Mouse (Mus musculus) heart, postnatal 0 days (tissue): ENCODE data around the gene Foxf1. TPM values are rescaled to one million over a fixed set of nuclear protein-coding genes. Genes with fewer than 3 reads are reported as not detected.

ENCODE experiments used
- ATAC-seq: fragments of 200-750 bp; cut with Nextera tagmentation; 2 replicates; pipeline ENCODE4 v1.8.0; 2017; ENCODE audit warnings: low read depth, moderate number of reproducible peaks, moderate library complexity; ENCODE audit not compliant: insufficient read depth
- DNase-seq: peaks from one replicate; pipeline ENCODE4 v3.0.0-alpha.2; 2016; ENCODE audit warnings: low spot score
- H3K27ac ChIP-seq: fragments of 300-500 bp; sonication (generic); 2 replicates; pipeline ENCODE4 v1.5.1; 2014; ENCODE audit warnings: low read depth, mild to moderate bottlenecking
- H3K27me3 ChIP-seq: fragments of 300-500 bp; sonication (generic); 2 replicates; pipeline ENCODE4 v1.6.1; 2014; ENCODE audit warnings: low read length, mixed read lengths; ENCODE audit not compliant: control insufficient read depth, insufficient read depth
- H3K36me3 ChIP-seq: fragments of 300-500 bp; sonication (generic); replicated peaks from 2 replicates; pipeline ENCODE4 v1.6.1; 2014; ENCODE audit warnings: low read length, mixed read lengths; ENCODE audit not compliant: control insufficient read depth, insufficient read depth
- H3K4me1 ChIP-seq: fragments of 300-500 bp; sonication (generic); 2 replicates; pipeline ENCODE4 v1.6.1; 2014; ENCODE audit warnings: antibody characterized with exemption; ENCODE audit not compliant: control insufficient read depth, insufficient read depth
- H3K4me2 ChIP-seq: fragments of 300-500 bp; sonication (generic); 2 replicates; pipeline ENCODE4 v1.6.1; 2014; ENCODE audit warnings: low read depth, mild to moderate bottlenecking, low read length, moderate library complexity
- H3K4me3 ChIP-seq: fragments of 300-500 bp; sonication (generic); 2 replicates; pipeline ENCODE4 v1.5.1; 2014; ENCODE audit warnings: low read depth, low read length
- H3K9ac ChIP-seq: fragments of 300-500 bp; sonication (generic); replicated peaks from 2 replicates; pipeline ENCODE4 v1.6.1; 2014; ENCODE audit warnings: low read depth, low read length, mixed read lengths
- H3K9me3 ChIP-seq: fragments of 300-500 bp; sonication (generic); replicated peaks from 2 replicates; pipeline ENCODE4 v1.6.1; 2016; ENCODE audit warnings: low read length; ENCODE audit not compliant: control insufficient read depth
- CTCF ChIP-seq: IDR thresholded peaks from 2 replicates; pipeline ENCODE4 v1.5.1; 2016; ENCODE audit warnings: antibody characterized with exemption, control low read depth, low read depth
- EP300 ChIP-seq: IDR thresholded peaks from 2 replicates; pipeline ENCODE4 v1.6.1; 2016; ENCODE audit warnings: antibody characterized with exemption, low read depth
- WGBS: fragments of 180-500 bp; shearing (Covaris S2); extraction: QIAGEN DNeasy Blood & Tissue Kit; methylation state at CpG from one replicate; pipeline ENCODE4 v1.1.7; 2014; 5-methylcytosine and 5-hydroxymethylcytosine counted together
- polyA plus RNA-seq: library from polyadenylated mRNA; unstranded; fragments of >200 nt; fragmentation: Nextera tagmentation; extraction: Ambion mirVana; gene quantifications from 2 replicates; pipeline ENCODE4 v1.2.1, GENCODE M21; 2015
- total RNA-seq: library from RNA; depleted of rRNA; stranded (reverse); fragments of >200 nt; gene quantifications from 2 replicates; pipeline ENCODE4 v1.2.3, GENCODE M21; 2014; ENCODE audit warnings: low replicate concordance

Gene Foxf1
- total and polyA plus RNA-seq, 2 experiments from 2014 or later = 0.23 to 3.1 TPM

DNA sequence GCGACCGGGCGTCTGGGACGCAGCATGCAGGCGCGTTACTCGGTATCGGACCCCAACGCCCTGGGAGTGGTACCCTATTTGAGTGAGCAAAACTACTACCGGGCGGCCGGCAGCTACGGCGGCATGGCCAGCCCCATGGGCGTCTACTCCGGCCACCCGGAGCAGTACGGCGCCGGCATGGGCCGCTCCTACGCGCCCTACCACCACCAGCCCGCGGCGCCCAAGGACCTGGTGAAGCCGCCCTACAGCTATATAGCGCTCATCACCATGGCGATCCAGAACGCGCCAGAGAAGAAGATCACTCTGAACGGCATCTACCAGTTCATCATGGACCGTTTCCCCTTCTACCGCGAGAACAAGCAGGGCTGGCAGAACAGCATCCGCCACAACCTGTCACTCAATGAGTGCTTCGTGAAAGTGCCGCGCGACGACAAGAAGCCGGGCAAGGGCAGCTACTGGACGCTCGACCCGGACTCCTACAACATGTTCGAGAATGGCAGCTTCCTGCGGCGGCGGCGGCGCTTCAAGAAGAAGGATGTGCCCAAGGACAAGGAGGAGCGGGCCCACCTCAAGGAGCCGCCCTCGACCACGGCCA lies 32.5 kb downstream of the Foxf1 start:
- no peak for TF ChIP-seq EP300
- TF ChIP-seq CTCF = no peak
- no peaks in the 10 kb centered on the region for H3K36me3 ChIP-seq
- H3K4me2 ChIP-seq = peak overlapping the region; percentile 65
- H3K9me3 ChIP-seq = no peaks in the 10 kb centered on the region
- DNase-seq (no peak), ATAC-seq (peak; percentile 43; the same call in 1 of the 2 replicates)
- H3K27ac ChIP-seq = peak overlapping the region; percentile 82
- H3K9ac ChIP-seq = peak overlapping the region; percentile 59
- H3K4me1 ChIP-seq = no peaks in the 10 kb centered on the region
- peak overlapping the region; percentile 58 for H3K4me3 ChIP-seq
- WGBS = under 1% methylated on average over 51 of the region's 55 CpGs
- peaks cover 91% of the 10 kb centered on the region for H3K27me3 ChIP-seq

DNA sequence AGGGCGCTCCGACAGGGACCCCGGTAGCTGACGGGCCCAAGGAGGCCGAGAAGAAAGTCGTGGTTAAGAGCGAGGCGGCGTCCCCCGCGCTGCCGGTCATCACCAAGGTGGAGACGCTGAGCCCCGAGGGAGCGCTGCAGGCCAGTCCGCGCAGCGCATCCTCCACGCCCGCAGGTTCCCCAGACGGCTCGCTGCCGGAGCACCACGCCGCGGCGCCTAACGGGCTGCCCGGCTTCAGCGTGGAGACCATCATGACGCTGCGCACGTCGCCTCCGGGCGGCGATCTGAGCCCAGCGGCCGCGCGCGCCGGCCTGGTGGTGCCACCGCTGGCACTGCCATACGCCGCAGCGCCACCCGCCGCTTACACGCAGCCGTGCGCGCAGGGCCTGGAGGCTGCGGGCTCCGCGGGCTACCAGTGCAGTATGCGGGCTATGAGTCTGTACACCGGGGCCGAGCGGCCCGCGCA lies 33.0 kb downstream of the Foxf1 start:
- peak overlapping the region; percentile 58 for H3K4me3 ChIP-seq
- peaks cover 95% of the 10 kb centered on the region for H3K27me3 ChIP-seq
- H3K9ac ChIP-seq = peak overlapping the region; percentile 46
- no peaks in the 10 kb centered on the region for H3K9me3 ChIP-seq
- H3K4me2 ChIP-seq = peak overlapping the region; percentile 65
- H3K27ac ChIP-seq = peak overlapping the region; percentile 82
- ATAC-seq (no peak), DNase-seq (no peak)
- no peak for TF ChIP-seq CTCF
- TF ChIP-seq EP300 = no peak
- H3K36me3 ChIP-seq = no peaks in the 10 kb centered on the region
- WGBS = under 1% methylated on average over 55 of the region's 62 CpGs
- H3K4me1 ChIP-seq = no peaks in the 10 kb centered on the region

DNA sequence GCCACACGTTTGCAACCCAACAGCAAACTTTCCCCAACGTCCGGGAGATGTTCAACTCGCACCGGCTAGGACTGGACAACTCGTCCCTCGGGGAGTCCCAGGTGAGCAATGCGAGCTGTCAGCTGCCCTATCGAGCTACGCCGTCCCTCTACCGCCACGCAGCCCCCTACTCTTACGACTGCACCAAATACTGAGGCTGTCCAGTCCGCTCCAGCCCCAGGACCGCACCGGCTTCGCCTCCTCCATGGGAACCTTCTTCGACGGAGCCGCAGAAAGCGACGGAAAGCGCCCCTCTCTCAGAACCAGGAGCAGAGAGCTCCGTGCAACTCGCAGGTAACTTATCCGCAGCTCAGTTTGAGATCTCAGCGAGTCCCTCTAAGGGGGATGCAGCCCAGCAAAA lies 33.7 kb downstream of the Foxf1 start:
- peak overlapping the region; percentile 65 for H3K4me2 ChIP-seq
- no peaks in the 10 kb centered on the region for H3K36me3 ChIP-seq
- WGBS = 2% methylated on average over 28 of the region's 28 CpGs
- H3K27ac ChIP-seq = no peak overlapping the region
- peak overlapping the region; percentile 58 for H3K4me3 ChIP-seq
- TF ChIP-seq EP300 = no peak
- no peak for TF ChIP-seq CTCF
- DNase-seq = no peak
- ATAC-seq = no peak
- H3K9ac ChIP-seq = peak overlapping the region; percentile 46
- H3K27me3 ChIP-seq = peaks cover 95% of the 10 kb centered on the region
- H3K4me1 ChIP-seq = no peaks in the 10 kb centered on the region
- no peaks in the 10 kb centered on the region for H3K9me3 ChIP-seq

DNA sequence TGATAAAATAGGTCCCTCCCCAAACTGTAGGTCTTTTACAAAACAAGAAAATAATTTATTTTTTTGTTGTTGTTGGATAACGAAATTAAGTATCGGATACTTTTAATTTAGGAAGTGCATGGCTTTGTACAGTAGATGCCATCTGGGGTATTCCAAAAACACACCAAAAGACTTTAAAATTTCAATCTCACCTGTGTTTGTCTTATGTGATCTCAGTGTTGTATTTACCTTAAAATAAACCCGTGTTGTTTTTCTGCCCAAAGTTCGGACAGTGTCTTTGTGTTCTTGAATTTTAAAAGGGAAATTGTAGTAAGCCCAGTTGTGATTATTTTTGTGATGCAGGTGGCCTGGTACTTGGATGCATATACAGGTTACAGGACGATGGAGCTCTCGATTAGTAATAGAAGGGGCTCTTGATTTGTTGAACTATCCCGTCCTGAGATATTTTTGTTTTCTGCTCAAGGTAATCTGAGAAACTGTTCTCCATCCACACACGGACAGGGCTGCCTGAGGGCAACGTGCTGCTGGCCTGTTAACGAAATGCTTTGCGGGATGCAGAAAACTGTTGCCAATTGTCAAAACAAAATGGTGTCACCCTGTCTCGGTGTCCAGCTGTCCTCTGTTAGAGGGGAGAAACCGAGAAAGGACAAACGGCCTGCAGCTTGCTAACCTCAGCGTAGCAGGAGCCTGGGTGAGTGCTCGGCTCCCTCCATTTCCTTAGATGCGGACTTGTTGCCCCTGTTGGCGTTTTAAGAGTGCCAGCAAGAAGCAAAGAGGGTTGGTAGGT lies 34.6 kb downstream of the Foxf1 start:
- Histone ChIP-seq H3K4me1 (no peaks in the 10 kb centered on the region), H3K4me2 (peak overlapping the region; percentile 65), H3K27me3 (peaks cover 100% of the 10 kb centered on the region), H3K9me3 (no peaks in the 10 kb centered on the region), H3K27ac (no peak overlapping the region), H3K9ac (0 out of 2 replicates have a peak overlapping the region, but pooled peaks have one; percentile 9), H3K36me3 (no peaks in the 10 kb centered on the region), H3K4me3 (peak overlapping the region; percentile 58)
- TF ChIP-seq EP300 = no peak
- no peak for TF ChIP-seq CTCF
- ATAC-seq = no peak
- WGBS = 14% methylated on average over 18 of the region's 18 CpGs
- DNase-seq = no peak

DNA sequence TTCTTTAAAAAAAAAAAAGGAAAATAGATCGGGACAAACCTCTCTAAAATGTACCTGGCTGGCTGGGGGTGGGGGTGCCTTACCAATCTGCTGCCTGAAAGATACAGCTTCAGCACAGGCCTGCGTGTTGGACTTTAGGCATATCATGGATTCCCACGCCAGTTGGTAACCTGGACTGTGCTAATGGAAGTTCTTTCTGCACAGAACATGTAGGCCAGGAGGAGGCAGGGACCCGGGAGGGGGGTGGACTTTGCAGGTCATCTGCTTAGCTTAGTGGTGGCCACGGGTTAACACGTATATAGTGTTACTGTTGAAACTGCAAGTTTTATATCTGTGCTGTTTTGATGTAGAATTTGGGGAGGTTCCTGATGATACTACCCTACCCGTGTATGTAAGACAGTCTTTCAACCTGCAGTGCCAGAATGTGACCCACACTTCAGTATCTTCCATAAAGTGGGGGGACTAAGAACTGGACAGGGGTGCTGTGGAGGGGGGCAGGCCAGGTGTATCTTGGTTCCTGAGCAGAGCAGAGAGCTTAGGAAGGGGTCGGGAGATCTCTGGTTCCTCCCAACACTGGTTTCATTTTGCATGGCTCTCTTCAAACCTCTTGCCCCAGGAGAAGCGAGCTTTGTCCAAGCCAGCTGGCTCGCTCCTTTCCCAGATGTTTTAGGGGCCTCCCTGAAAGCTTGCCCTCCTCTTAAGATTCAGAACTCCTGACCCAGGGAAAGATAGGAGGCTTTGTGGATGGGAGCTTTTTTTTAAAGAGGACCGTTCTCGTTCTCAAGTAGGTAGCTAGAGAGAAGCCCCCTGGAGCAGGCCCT lies 35.7 kb downstream of the Foxf1 start:
- Histone ChIP-seq H3K9ac (peak overlapping the region; percentile 46), H3K27me3 (peaks cover 100% of the 10 kb centered on the region), H3K36me3 (no peaks in the 10 kb centered on the region), H3K4me3 (peak overlapping the region; percentile 58), H3K4me2 (peak overlapping the region; percentile 65), H3K9me3 (no peaks in the 10 kb centered on the region), H3K4me1 (no peaks in the 10 kb centered on the region), H3K27ac (peak overlapping the region; percentile 22; the same call in 1 of the 2 replicates)
- no peak for DNase-seq
- WGBS = 28% methylated on average over 12 of the region's 12 CpGs
- no peak for TF ChIP-seq EP300
- TF ChIP-seq CTCF = no peak
- ATAC-seq = no peak
